Mouse (Mus musculus): ENCODE data around the gene Wipf1. TPM values are rescaled to one million over a fixed set of nuclear protein-coding genes. Genes with fewer than 3 reads are reported as not detected.
"Not testable (repeated sequence)": the region's sequence is repeated elsewhere in the genome, so short reads cannot be mapped to it uniquely, and the experiment has no call there.

The Wipf1 gene
- 10 to 100 TPM; 14.0 to 16.7 TPM for total RNA-seq (2021)

- peak; percentile 83 for DNase-seq (ENCODE audit: low spot score)
- intact Hi-C loops (cut with DNase I): loop anchor here (2.0 kb wide), 1 partner anchor 33 kb away; no protein-coding TSS in a partner anchor
These were observed at the start of gene Wipf1 for GRCm38 (mm10) chr2:73529356-73530330. TSS of gene Wipf1 (minus strand) at chr2:73529734.

GRCm38 (mm10) chr2:73579168-73579567, 49.6 kb upstream of the Wipf1 start:
- intact Hi-C loops (cut with DNase I): no loop called here
- no peak for DNase-seq (ENCODE audit: low spot score)

- intact Hi-C loops (cut with DNase I): no loop called here
- DNase-seq (ENCODE audit: low spot score): no peak
These were observed 44.9 kb upstream of the Wipf1 start for GRCm38 (mm10) chr2:73574418-73574817.

DNA sequence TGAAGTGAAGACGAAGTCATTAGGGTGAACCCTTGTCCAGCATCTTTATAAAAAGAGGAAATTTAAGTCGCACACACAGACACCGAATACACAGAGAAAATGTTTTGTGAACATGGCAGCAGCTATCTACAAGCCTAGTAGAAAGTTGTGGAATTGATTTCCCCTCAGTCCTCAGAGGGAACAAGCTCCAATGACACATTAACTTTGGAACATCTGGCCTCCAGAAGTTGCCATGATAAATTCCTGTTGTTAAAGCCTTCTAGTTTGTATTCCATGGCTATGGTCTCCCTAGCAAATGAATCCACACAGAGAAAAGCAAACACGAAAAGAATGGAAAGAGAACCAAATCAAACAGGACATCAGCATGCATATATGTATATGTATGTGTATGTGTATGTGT, 44.0 kb upstream of the Wipf1 start:
- no peak for DNase-seq (ENCODE audit: low spot score)
- intact Hi-C loops (cut with DNase I): no loop called here

GRCm38 (mm10) chr2:73572539-73573372, 43.2 kb upstream of the Wipf1 start:
- DNase-seq (ENCODE audit: low spot score): peak; percentile 26
- intact Hi-C loops (cut with DNase I): no loop called here

- intact Hi-C loops (cut with DNase I): no loop called here
- DNase-seq (ENCODE audit: low spot score): no peak
These were observed 42.4 kb upstream of the Wipf1 start for GRCm38 (mm10) chr2:73571901-73572300.

- DNase-seq (ENCODE audit: low spot score): no peak
- intact Hi-C loops (cut with DNase I): no loop called here
These were observed 41.8 kb upstream of the Wipf1 start for GRCm38 (mm10) chr2:73571304-73571703.

DNA sequence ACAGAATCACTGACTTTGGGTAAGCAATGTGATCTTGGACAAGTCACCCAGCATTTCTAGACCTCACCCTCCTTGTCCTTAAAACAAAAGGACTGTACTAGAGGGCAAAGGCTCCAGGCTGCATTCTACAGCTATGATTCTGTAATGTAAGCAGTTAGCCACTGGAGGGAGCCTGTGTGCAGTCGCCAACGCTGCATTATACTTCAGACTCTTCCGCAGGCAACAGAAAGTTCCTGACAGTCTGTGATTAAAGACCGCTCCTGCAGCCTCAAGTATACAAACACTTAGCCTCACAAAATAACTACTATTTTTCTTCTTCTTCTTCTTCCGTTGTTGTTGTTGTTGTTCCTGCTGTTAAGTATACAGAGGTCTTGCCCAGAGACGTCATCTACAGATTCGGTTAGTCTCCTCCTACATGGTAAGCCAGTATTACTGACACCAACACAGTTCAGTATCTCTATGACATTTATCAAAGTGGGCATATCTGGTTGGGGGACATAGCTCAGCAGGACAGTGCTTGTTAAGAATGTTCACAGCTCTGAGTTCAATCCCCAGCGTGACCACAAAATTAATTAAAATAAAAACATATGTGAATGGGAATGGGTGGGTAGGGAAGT, 37.6 kb upstream of the Wipf1 start:
- no peak for DNase-seq (ENCODE audit: low spot score)
- intact Hi-C loops (cut with DNase I): no loop called here

GRCm38 (mm10) chr2:73566162-73566561, 36.6 kb upstream of the Wipf1 start:
- no peak for DNase-seq (ENCODE audit: low spot score)
- intact Hi-C loops (cut with DNase I): no loop called here

- intact Hi-C loops (cut with DNase I): no loop called here
- DNase-seq (ENCODE audit: low spot score): no peak
These were observed 34.2 kb upstream of the Wipf1 start for GRCm38 (mm10) chr2:73563690-73564089.

DNA sequence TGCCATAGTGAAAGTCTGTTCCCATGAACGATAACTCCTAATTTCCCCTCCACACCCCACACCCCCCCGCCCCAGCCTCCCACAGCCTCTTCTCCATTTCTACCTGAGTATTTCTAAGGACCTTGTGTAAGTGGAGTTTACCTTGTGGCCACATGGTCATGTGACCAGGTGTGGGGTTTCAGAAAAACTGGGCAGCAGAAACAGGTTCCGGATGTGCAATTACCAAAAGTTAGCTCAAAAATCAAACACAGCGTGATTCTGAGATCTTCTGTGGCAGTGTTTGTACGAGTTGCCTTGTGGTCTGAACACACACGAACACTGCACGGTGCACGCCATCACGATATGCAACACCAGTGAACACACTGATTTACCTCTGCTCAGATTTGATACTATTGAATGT, 33.1 kb upstream of the Wipf1 start:
- intact Hi-C loops (cut with DNase I): no loop called here
- no peak for DNase-seq (ENCODE audit: low spot score)

- intact Hi-C loops (cut with DNase I): no loop called here
- no peak for DNase-seq (ENCODE audit: low spot score)
These were observed 32.1 kb upstream of the Wipf1 start for GRCm38 (mm10) chr2:73561665-73562063.

- DNase-seq (ENCODE audit: low spot score): no peak
- intact Hi-C loops (cut with DNase I): no loop called here
These were observed 31.5 kb upstream of the Wipf1 start for GRCm38 (mm10) chr2:73560899-73561664.

- intact Hi-C loops (cut with DNase I): no loop called here
- DNase-seq (ENCODE audit: low spot score): no peak
These were observed 30.9 kb upstream of the Wipf1 start for GRCm38 (mm10) chr2:73560445-73560844.

DNA sequence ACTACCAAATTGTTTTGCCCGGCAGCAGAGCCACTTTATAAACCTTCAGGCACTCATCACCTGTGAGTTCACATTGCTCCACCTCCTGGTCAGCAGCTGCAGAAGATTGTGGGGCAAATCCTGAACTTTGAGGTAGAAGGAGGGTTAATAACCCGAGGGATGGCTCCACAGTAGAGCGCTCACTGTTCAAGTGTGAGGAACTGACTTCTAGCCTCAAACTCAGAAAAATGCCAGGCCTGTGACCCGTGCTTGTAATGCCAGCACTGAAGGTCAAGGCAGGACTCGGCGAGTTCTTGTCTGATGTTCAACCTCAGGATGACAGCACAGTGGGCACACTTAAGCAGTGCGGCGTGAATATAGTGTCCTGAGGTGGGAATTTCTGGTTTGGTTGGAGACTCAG, 28.4 kb upstream of the Wipf1 start:
- intact Hi-C loops (cut with DNase I): no loop called here
- DNase-seq (ENCODE audit: low spot score): no peak

DNA sequence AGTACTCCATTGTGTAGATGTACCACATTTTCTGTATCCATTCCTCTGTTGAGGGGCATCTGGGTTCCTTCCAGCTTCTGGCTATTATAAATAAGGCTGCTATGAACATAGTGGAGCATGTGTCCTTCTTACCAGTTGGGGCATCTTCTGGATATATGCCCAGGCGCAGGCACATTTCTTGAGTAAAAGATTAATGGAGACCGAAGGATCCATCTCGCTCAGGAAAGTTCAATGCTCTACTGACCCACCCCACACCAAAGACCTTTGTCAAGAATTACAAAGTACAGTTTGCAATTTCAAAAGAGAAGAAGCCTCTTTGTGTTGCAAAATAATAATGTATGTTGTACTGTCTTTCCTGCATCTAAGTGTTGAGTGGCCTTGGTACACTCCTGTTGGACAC, 27.5 kb upstream of the Wipf1 start:
- DNase-seq (ENCODE audit: low spot score); intact Hi-C loops (cut with DNase I): not testable (repeated sequence)

GRCm38 (mm10) chr2:73554389-73554788, 24.9 kb upstream of the Wipf1 start:
- DNase-seq (ENCODE audit: low spot score): no peak
- intact Hi-C loops (cut with DNase I): no loop called here

- no peak for DNase-seq (ENCODE audit: low spot score)
- intact Hi-C loops (cut with DNase I): no loop called here
These were observed 23.4 kb upstream of the Wipf1 start for GRCm38 (mm10) chr2:73552926-73553325.

DNA sequence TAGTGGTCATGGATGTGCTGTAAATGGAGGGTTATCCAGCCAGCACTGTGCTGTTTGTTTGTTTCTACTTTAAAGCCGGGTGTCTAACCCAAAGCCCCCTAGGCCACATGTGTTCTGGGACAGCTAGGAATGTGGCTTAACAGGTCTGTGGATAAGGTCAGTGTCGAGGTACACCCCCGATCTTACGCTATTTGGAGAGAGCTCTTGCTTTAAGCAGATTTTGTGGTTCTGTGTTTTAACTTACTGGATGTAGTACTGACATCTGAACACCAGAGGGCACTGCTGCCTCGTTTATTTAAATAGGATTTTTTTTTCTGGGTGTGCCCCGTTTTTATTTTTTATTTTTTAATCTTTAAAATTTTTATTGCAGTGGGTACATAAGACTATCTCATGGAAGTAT, 21.2 kb upstream of the Wipf1 start:
- intact Hi-C loops (cut with DNase I): loop anchor here (2.0 kb wide), 1 partner anchor 62 kb away; no protein-coding TSS in a partner anchor
- no peak for DNase-seq (ENCODE audit: low spot score)

- intact Hi-C loops (cut with DNase I): no loop called here
- DNase-seq (ENCODE audit: low spot score): no peak
These were observed 19.0 kb upstream of the Wipf1 start for GRCm38 (mm10) chr2:73548542-73548941.
